Mouse (Mus musculus): ENCODE results near the gene Agap3. TPM values are rescaled to one million over a fixed set of nuclear protein-coding genes. Genes with fewer than 3 reads are reported as not detected.

Agap3 gene
- polyA plus RNA-seq, 1 experiment from 2014 or later: 10.3 TPM

GRCm38 (mm10) chr5:24441187-24441586 lies 10.8 kb upstream of the Agap3 start:
- Histone ChIP-seq H3K4me1 (replicated peaks) (peaks cover 23% of the 10 kb centered on the region), H3K4me2 (no peak overlapping the region), H3K4me3 (replicated peaks) (no peak overlapping the region), H3K36me3 (peaks cover 57% of the 10 kb centered on the region), H3K9me3 (replicated peaks) (no peaks in the 10 kb centered on the region), H3K27me3 (no peaks in the 10 kb centered on the region), H3K27ac (no peak overlapping the region), H3K9ac (no peak overlapping the region)
- DNase-seq (no peak), ATAC-seq (ENCODE audit: low read depth) (no peak)
- 92% methylated on average over 8 of the region's 8 CpGs for WGBS (ENCODE audit: insufficient replicate concordance)

GRCm38 (mm10) chr5:24442029-24442428 lies 9.9 kb upstream of the Agap3 start:
- H3K4me2 ChIP-seq: no peak overlapping the region
- H3K36me3 ChIP-seq: peaks cover 54% of the 10 kb centered on the region
- ATAC-seq (ENCODE audit: low read depth): no peak

GRCm38 (mm10) chr5:24443204-24443603 lies 8.8 kb upstream of the Agap3 start:
- Histone ChIP-seq H3K4me1 (replicated peaks) (peaks cover 43% of the 10 kb centered on the region), H3K9me3 (replicated peaks) (no peaks in the 10 kb centered on the region), H3K36me3 (peaks cover 54% of the 10 kb centered on the region), H3K4me2 (peak overlapping the region; percentile 92), H3K27ac (no peak overlapping the region), H3K27me3 (no peaks in the 10 kb centered on the region), H3K4me3 (replicated peaks) (no peak overlapping the region), H3K9ac (no peak overlapping the region)
- 87% methylated on average over 7 of the region's 7 CpGs for WGBS (ENCODE audit: insufficient replicate concordance)
- ATAC-seq (ENCODE audit: low read depth): no peak
- DNase-seq: no peak

More at GRCm38 (mm10) chr5:24442029-24442428, 9.9 kb upstream of the Agap3 start:
- H3K9me3 ChIP-seq (replicated peaks): no peaks in the 10 kb centered on the region
- no peaks in the 10 kb centered on the region for H3K27me3 ChIP-seq
- no peak overlapping the region for H3K4me3 ChIP-seq (replicated peaks)
- H3K4me1 ChIP-seq (replicated peaks): peaks cover 31% of the 10 kb centered on the region
- no peak overlapping the region for H3K9ac ChIP-seq
- no peak overlapping the region for H3K27ac ChIP-seq
- DNase-seq: no peak
- 78% methylated on average over 9 of the region's 9 CpGs for WGBS (ENCODE audit: insufficient replicate concordance)

- Histone ChIP-seq H3K4me3 (replicated peaks) (peak overlapping the region; percentile 82), H3K4me1 (replicated peaks) (peaks cover 45% of the 10 kb centered on the region), H3K9me3 (replicated peaks) (no peaks in the 10 kb centered on the region), H3K27me3 (no peaks in the 10 kb centered on the region), H3K27ac (peak overlapping the region; percentile 89; the same call in 1 of the 2 replicates), H3K4me2 (peak overlapping the region; percentile 92), H3K36me3 (peaks cover 48% of the 10 kb centered on the region), H3K9ac (peak overlapping the region; percentile 89)
- DNase-seq (no peak), ATAC-seq (ENCODE audit: low read depth) (no peak)
- 81% methylated on average over 12 of the region's 12 CpGs for WGBS (ENCODE audit: insufficient replicate concordance)
Observed at GRCm38 (mm10) chr5:24443927-24444326, 8.1 kb upstream of the Agap3 start.

GRCm38 (mm10) chr5:24444746-24445427 lies 7.1 kb upstream of the Agap3 start, which contains the start of gene Fastk:
Gene Fastk, minus strand, starts transcription at chr5:24445287.
- DNase-seq: peak; percentile 91
- WGBS (ENCODE audit: insufficient replicate concordance): under 1% methylated on average over 60 of the region's 60 CpGs
- peaks cover 45% of the 10 kb centered on the region for H3K4me1 ChIP-seq (replicated peaks)
- no peaks in the 10 kb centered on the region for H3K27me3 ChIP-seq
- peak within 1 kb of the TSS; percentile 89 for H3K9ac ChIP-seq
- peak within 1 kb of the TSS; percentile 82 for H3K4me3 ChIP-seq (replicated peaks)
- H3K9me3 ChIP-seq (replicated peaks): no peaks in the 10 kb centered on the region
- peaks cover 38% of the 10 kb centered on the region for H3K36me3 ChIP-seq
- peak within 1 kb of the TSS; percentile 92 for H3K4me2 ChIP-seq
- peak within 1 kb of the TSS; percentile 89 for H3K27ac ChIP-seq
- ATAC-seq (ENCODE audit: low read depth): peak; percentile 81

- Histone ChIP-seq H3K9me3 (replicated peaks) (no peaks in the 10 kb centered on the region), H3K4me3 (replicated peaks) (peak overlapping the region; percentile 82), H3K36me3 (peaks cover 31% of the 10 kb centered on the region), H3K27me3 (no peaks in the 10 kb centered on the region), H3K4me2 (peak overlapping the region; percentile 92), H3K4me1 (replicated peaks) (peaks cover 49% of the 10 kb centered on the region), H3K9ac (peak overlapping the region; percentile 89), H3K27ac (peak overlapping the region; percentile 89)
- WGBS (ENCODE audit: insufficient replicate concordance): 57% methylated on average over 20 of the region's 20 CpGs
- ATAC-seq (ENCODE audit: low read depth) (no peak), DNase-seq (no peak)
Observed at GRCm38 (mm10) chr5:24445428-24446080, 6.4 kb upstream of the Agap3 start.

GRCm38 (mm10) chr5:24446630-24447029 lies 5.3 kb upstream of the Agap3 start:
- no peaks in the 10 kb centered on the region for H3K9me3 ChIP-seq (replicated peaks)
- peak overlapping the region; percentile 82 for H3K4me2 ChIP-seq
- H3K27ac ChIP-seq: peak overlapping the region; percentile 62
- peaks cover 21% of the 10 kb centered on the region for H3K36me3 ChIP-seq
- H3K27me3 ChIP-seq: no peaks in the 10 kb centered on the region
- H3K4me3 ChIP-seq (replicated peaks): peak overlapping the region; percentile 66
- no peak for DNase-seq
- H3K4me1 ChIP-seq (replicated peaks): peaks cover 60% of the 10 kb centered on the region
- WGBS (ENCODE audit: insufficient replicate concordance): 84% methylated on average over 7 of the region's 7 CpGs
- H3K9ac ChIP-seq: peak overlapping the region; percentile 70; the same call in 1 of the 2 replicates
- no peak for ATAC-seq (ENCODE audit: low read depth)

GRCm38 (mm10) chr5:24447624-24448298 lies 4.2 kb upstream of the Agap3 start, which contains the start of gene Tmub1:
Gene Tmub1, minus strand, starts transcription at chr5:24447854.
- DNase-seq: peak; percentile 84
- Histone ChIP-seq H3K9ac (peak within 1 kb of the TSS; percentile 70), H3K4me2 (peak within 1 kb of the TSS; percentile 82), H3K4me3 (replicated peaks) (peak within 1 kb of the TSS; percentile 66), H3K36me3 (peaks cover 9% of the 10 kb centered on the region), H3K9me3 (replicated peaks) (no peaks in the 10 kb centered on the region), H3K27me3 (no peaks in the 10 kb centered on the region), H3K4me1 (replicated peaks) (peaks cover 64% of the 10 kb centered on the region), H3K27ac (peak within 1 kb of the TSS; percentile 62)
- WGBS (ENCODE audit: insufficient replicate concordance): 3% methylated on average over 34 of the region's 34 CpGs
- peak; percentile 68 for ATAC-seq (ENCODE audit: low read depth)

- ATAC-seq (ENCODE audit: low read depth) (peak; percentile 72), DNase-seq (peak; percentile 77)
- Histone ChIP-seq H3K4me1 (replicated peaks) (peaks cover 76% of the 10 kb centered on the region), H3K9ac (peak overlapping the region; percentile 93), H3K9me3 (replicated peaks) (no peaks in the 10 kb centered on the region), H3K4me3 (replicated peaks) (peak overlapping the region; percentile 85), H3K4me2 (peak overlapping the region; percentile 100), H3K27me3 (no peaks in the 10 kb centered on the region), H3K36me3 (peaks cover 10% of the 10 kb centered on the region; the same call in 1 of the 2 replicates), H3K27ac (peak overlapping the region; percentile 95)
- 1% methylated on average over 54 of the region's 66 CpGs for WGBS (ENCODE audit: insufficient replicate concordance)
Observed at GRCm38 (mm10) chr5:24451264-24452029, 530 bp upstream of the Agap3 start.

- Histone ChIP-seq H3K36me3 (peaks cover 17% of the 10 kb centered on the region), H3K4me3 (replicated peaks) (peak overlapping the region; percentile 85), H3K4me2 (peak overlapping the region; percentile 100), H3K9me3 (replicated peaks) (no peaks in the 10 kb centered on the region), H3K4me1 (replicated peaks) (peaks cover 65% of the 10 kb centered on the region), H3K27ac (peak overlapping the region; percentile 95), H3K27me3 (no peaks in the 10 kb centered on the region), H3K9ac (peak overlapping the region; percentile 93)
- WGBS (ENCODE audit: insufficient replicate concordance): under 1% methylated on average over 29 of the region's 29 CpGs
- DNase-seq (peak; percentile 34), ATAC-seq (ENCODE audit: low read depth) (peak; percentile 13)
Observed at GRCm38 (mm10) chr5:24452691-24453233, 785 bp downstream of the Agap3 start.

Data from liver, embryonic 13.5 days (tissue).